Mouse (Mus musculus): ENCODE measurements around the gene Plce1. TPM values are rescaled to one million over a fixed set of nuclear protein-coding genes. Genes with fewer than 3 reads are reported as not detected.

The Plce1 gene
- total and polyA plus RNA-seq, 3 experiments: not detected

GRCm38 (mm10) chr19:38757161-38757560 is 276.3 kb downstream of the Plce1 start (continued):
- TF ChIP-seq HCFC1 (IDR thresholded peaks at IDR 0.05; ENCODE audit: low read depth, low read length): no peak

GRCm38 (mm10) chr19:38758056-38758455 is 277.1 kb downstream of the Plce1 start:
- TF ChIP-seq POLR2AphosphoS2 (IDR thresholded peaks at IDR 0.05; ENCODE audit: low read length): no peak
- H3K27me3 ChIP-seq (ENCODE audit: control insufficient read depth in 1 of 2, insufficient read depth in 2 of 2, low read length in 2 of 2): no peaks in the 10 kb centered on the region; a peak in 2 of 4 replicates
- H3K9me3 ChIP-seq (replicated peaks; ENCODE audit: insufficient read depth, low read length): no peaks in the 10 kb centered on the region
- no peak overlapping the region for H3K27ac ChIP-seq (ENCODE audit: control insufficient read depth, low read depth, low read length)
- H3K79me2 ChIP-seq (ENCODE audit: control insufficient read depth, insufficient read depth, low read length, poor library complexity): no peaks in the 10 kb centered on the region
- no peak overlapping the region for H3K4me3 ChIP-seq (ENCODE audit: control insufficient read depth in 1 of 2, insufficient read depth in 1 of 2, low read depth in 2 of 2, low read length in 2 of 2)
- H3K4me1 ChIP-seq (ENCODE audit: control insufficient read depth in 1 of 2, insufficient read depth in 2 of 2, low read length in 2 of 2): no peaks in the 10 kb centered on the region
- DNase-seq (ENCODE audit: low read depth, low spot score): no peak
- no peak overlapping the region for H3K9ac ChIP-seq (ENCODE audit: control insufficient read depth, low read depth, low read length, poor library complexity, severe bottlenecking)
- no peaks in the 10 kb centered on the region for H3K36me3 ChIP-seq (ENCODE audit: control insufficient read depth in 1 of 2, insufficient read depth in 2 of 2, low read length in 2 of 2)

GRCm38 (mm10) chr19:38758685-38759472 is 278.0 kb downstream of the Plce1 start:
- no peaks in the 10 kb centered on the region; a peak in 2 of 4 replicates for H3K27me3 ChIP-seq (ENCODE audit: control insufficient read depth in 1 of 2, insufficient read depth in 2 of 2, low read length in 2 of 2)
- no peak for DNase-seq (ENCODE audit: low read depth, low spot score)
- TF ChIP-seq RCOR1 (IDR thresholded peaks at IDR 0.05; ENCODE audit: low read depth, low read length) (no peak), MYC (IDR thresholded peaks at IDR 0.05; ENCODE audit: low read depth, low read length) (no peak), TBP (IDR thresholded peaks at IDR 0.05; ENCODE audit: low read depth, low read length) (no peak), NRF1 (IDR thresholded peaks at IDR 0.05; ENCODE audit: insufficient read depth, low read depth, low read length, poor library complexity, severe bottlenecking) (no peak), MXI1 (IDR thresholded peaks at IDR 0.05; ENCODE audit: low read depth, low read length) (no peak), ETS1 (IDR thresholded peaks at IDR 0.05; ENCODE audit: low read depth, low read length) (no peak), MAX (IDR thresholded peaks at IDR 0.05; ENCODE audit: low read length) (no peak), E2F4 (IDR thresholded peaks at IDR 0.05; ENCODE audit: borderline replicate concordance, low read depth, low read length) (no peak), USF2 (IDR thresholded peaks at IDR 0.05; ENCODE audit: borderline replicate concordance in 1 of 2, insufficient read depth in 1 of 2, low read depth in 1 of 2, low read length in 2 of 2) (no peak), EP300 (IDR thresholded peaks at IDR 0.05; ENCODE audit: low read depth in 1 of 2, low read length in 2 of 2) (no peak), ZMIZ1 (IDR thresholded peaks at IDR 0.05; ENCODE audit: low read depth, low read length) (no peak), BHLHE40 (IDR thresholded peaks at IDR 0.05; ENCODE audit: borderline replicate concordance, low read depth, low read length) (no peak), JUND (IDR thresholded peaks at IDR 0.05; ENCODE audit: low read depth, low read length) (no peak), ELF1 (IDR thresholded peaks at IDR 0.05; ENCODE audit: low read depth, low read length) (no peak), NELFE (IDR thresholded peaks at IDR 0.05; ENCODE audit: low read depth, low read length) (no peak), TAL1 (IDR thresholded peaks at IDR 0.05; ENCODE audit: low read length) (no peak), SIN3A (IDR thresholded peaks at IDR 0.05; ENCODE audit: low read length) (no peak), SMC3 (IDR thresholded peaks at IDR 0.05; ENCODE audit: low read depth, low read length) (no peak), CHD2 (IDR thresholded peaks at IDR 0.05; ENCODE audit: low read length) (no peak), MAFK (IDR thresholded peaks at IDR 0.05; ENCODE audit: borderline replicate concordance, low read depth, low read length) (no peak)
- no peak overlapping the region for H3K4me3 ChIP-seq (ENCODE audit: control insufficient read depth in 1 of 2, insufficient read depth in 1 of 2, low read depth in 2 of 2, low read length in 2 of 2)
- H3K36me3 ChIP-seq (ENCODE audit: control insufficient read depth in 1 of 2, insufficient read depth in 2 of 2, low read length in 2 of 2): no peaks in the 10 kb centered on the region
- no peaks in the 10 kb centered on the region for H3K4me1 ChIP-seq (ENCODE audit: control insufficient read depth in 1 of 2, insufficient read depth in 2 of 2, low read length in 2 of 2)
- H3K79me2 ChIP-seq (ENCODE audit: control insufficient read depth, insufficient read depth, low read length, poor library complexity): no peaks in the 10 kb centered on the region
- no peak overlapping the region for H3K27ac ChIP-seq (ENCODE audit: control insufficient read depth, low read depth, low read length)
- H3K9me3 ChIP-seq (replicated peaks; ENCODE audit: insufficient read depth, low read length): no peaks in the 10 kb centered on the region
- H3K9ac ChIP-seq (ENCODE audit: control insufficient read depth, low read depth, low read length, poor library complexity, severe bottlenecking): no peak overlapping the region
